Mouse (Mus musculus) hindbrain, embryonic 11.5 days (tissue): Measurements from ENCODE around the gene Rgl1. TPM values are rescaled to one million over a fixed set of nuclear protein-coding genes. Genes with fewer than 3 reads are reported as not detected.
"Not testable (repeated sequence)": the region's sequence is repeated elsewhere in the genome, so short reads cannot be mapped to it uniquely, and the experiment has no call there.

Experiments
- ATAC-seq: fragments of 200-750 bp; cut with Nextera tagmentation; 2 replicates; pipeline ENCODE4 v1.8.0; 2017; ENCODE audit warnings: mild to moderate bottlenecking, moderate TSS enrichment, moderate library complexity; ENCODE audit not compliant: low FRiP score
- DNase-seq: peaks from one replicate; pipeline ENCODE4 v3.0.0-alpha.2; 2015; ENCODE audit warnings: low spot score
- H3K27ac ChIP-seq: fragments of 300-500 bp; sonication (generic); 2 replicates; pipeline ENCODE4 v1.5.1; 2014; ENCODE audit warnings: mild to moderate bottlenecking, low read depth, low read length
- H3K27me3 ChIP-seq: fragments of 300-500 bp; sonication (generic); 2 replicates; pipeline ENCODE4 v1.6.1; 2014; ENCODE audit warnings: mild to moderate bottlenecking, low read length, moderate library complexity, mixed read lengths; ENCODE audit not compliant: control insufficient read depth, insufficient read depth
- H3K36me3 ChIP-seq: fragments of 300-500 bp; sonication (generic); 2 replicates; pipeline ENCODE4 v1.6.1; 2014; ENCODE audit warnings: mild to moderate bottlenecking, low read length, moderate library complexity, mixed read lengths; ENCODE audit not compliant: control insufficient read depth, insufficient read depth
- H3K4me1 ChIP-seq: fragments of 300-500 bp; sonication (generic); replicated peaks from 2 replicates; pipeline ENCODE4 v1.6.1; 2014; ENCODE audit warnings: low read length, mixed read lengths; ENCODE audit not compliant: control insufficient read depth, insufficient read depth
- H3K4me2 ChIP-seq: fragments of 300-500 bp; sonication (generic); replicated peaks from 2 replicates; pipeline ENCODE4 v1.6.1; 2014; ENCODE audit warnings: mild to moderate bottlenecking, low read depth, low read length
- H3K4me3 ChIP-seq: fragments of 300-500 bp; sonication (generic); 2 replicates; pipeline ENCODE4 v1.5.1; 2014; ENCODE audit warnings: low read depth, low read length
- H3K9ac ChIP-seq: fragments of 300-500 bp; sonication (generic); 2 replicates; pipeline ENCODE4 v1.6.1; 2014; ENCODE audit warnings: low read depth, low read length
- H3K9me3 ChIP-seq: fragments of 300-500 bp; sonication (generic); 2 replicates; pipeline ENCODE4 v1.6.1; 2016; ENCODE audit warnings: low read length; ENCODE audit not compliant: control insufficient read depth
- WGBS: fragments of 180-500 bp; shearing (Covaris S2); extraction: QIAGEN DNeasy Blood & Tissue Kit; methylation state at CpG from one replicate; pipeline ENCODE4 v1.1.7; 2014; 5-methylcytosine and 5-hydroxymethylcytosine counted together
- polyA plus RNA-seq: library from polyadenylated mRNA; unstranded; fragments of >200 nt; fragmentation: Nextera tagmentation; extraction: Ambion mirVana; gene quantifications from 2 replicates; pipeline ENCODE4 v1.2.1, GENCODE M21; 2014

Rgl1 gene
- polyA plus RNA-seq, 1 experiment from 2014 or later, result 26.6 TPM

DNA sequence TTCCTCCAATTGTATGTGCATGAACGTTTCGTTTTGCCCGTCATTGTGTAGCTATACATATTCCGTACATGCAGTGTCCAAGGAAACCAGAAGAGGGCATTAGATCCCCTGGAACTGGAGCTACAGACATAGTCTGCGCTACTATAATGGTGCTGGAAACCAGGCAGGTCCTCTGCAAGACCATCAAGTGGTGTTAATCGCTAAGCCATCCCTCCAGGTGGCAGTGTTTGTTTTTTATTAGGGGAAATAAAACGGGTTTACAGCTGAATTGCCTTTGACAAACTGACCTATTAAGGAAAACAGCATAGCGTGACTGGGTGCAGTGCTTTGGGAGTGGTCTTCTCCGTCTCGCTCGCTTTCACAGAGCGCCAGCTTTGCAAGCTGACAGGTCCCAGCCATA, 24.1 kb upstream of the Rgl1 start:
- peak; percentile 37; the same call in 1 of the 2 replicates for ATAC-seq
- H3K27ac ChIP-seq, result no peak overlapping the region

DNA sequence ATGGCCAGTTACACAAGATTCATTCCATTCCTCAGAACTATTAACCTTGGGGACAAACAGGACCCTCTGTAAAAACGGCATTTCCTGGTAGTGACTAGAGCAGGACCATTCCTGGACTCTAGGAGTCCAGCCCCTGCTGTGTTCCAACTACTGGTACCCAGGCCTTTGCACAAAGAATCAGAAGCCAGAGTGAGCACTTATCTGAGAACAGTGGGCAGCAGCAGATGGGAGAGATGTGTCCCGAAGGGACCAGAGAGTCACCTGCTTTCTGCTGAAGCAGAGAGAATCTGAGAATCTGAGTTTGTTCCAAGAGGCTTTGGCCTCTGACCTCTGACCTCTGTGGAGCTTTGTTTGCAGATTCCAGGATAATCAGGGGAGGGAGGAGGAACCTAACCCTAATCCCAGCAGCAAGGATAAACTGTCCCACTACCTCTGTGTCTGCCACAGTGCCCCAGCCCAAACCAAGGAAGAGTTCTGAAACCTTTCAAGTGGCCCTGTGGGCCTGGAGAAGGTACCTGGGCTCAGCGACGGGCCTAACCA, 22.0 kb upstream of the Rgl1 start:
- DNase-seq, result no peak
- whole genome bisulfite sequencing, result 43% methylated on average over 4 of the region's 4 CpGs

More for the DNA sequence above, 24.1 kb upstream of the Rgl1 start:
- H3K4me3 ChIP-seq, result no peak overlapping the region
- peaks cover 13% of the 10 kb centered on the region; the same call in 1 of the 2 replicates for H3K4me1 ChIP-seq
- H3K27me3 ChIP-seq, result no peaks in the 10 kb centered on the region
- no peak overlapping the region for H3K4me2 ChIP-seq
- WGBS, result 33% methylated on average over 12 of the region's 12 CpGs
- peak; percentile 72 for DNase-seq
- no peak overlapping the region for H3K9ac ChIP-seq
- H3K9me3 ChIP-seq, result no peaks in the 10 kb centered on the region
- H3K36me3 ChIP-seq, result no peaks in the 10 kb centered on the region

DNA sequence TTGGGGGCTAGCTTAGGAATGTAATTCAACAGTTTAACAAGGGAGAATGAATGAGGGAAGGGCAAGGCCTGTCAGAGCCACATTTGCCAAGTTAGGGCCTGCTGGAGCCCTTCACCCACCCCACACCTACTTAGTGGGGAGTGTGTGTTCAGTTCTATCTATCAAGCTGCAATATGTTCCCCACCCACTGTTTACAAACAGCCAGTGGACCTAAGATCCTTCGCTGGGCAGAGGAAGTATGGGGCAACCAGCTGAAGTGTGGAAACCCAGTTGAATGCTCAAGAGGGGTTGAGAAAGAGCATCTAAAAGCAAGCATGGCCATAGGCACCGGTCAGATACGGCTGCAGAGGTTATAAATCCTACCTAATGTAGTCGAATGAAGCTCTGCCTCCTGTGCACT, 20.8 kb upstream of the Rgl1 start:
- no peak overlapping the region for H3K4me2 ChIP-seq
- WGBS, result 88% methylated on average over 4 of the region's 4 CpGs
- no peaks in the 10 kb centered on the region for H3K36me3 ChIP-seq

More for the DNA sequence above, 22.0 kb upstream of the Rgl1 start:
- no peak overlapping the region for H3K9ac ChIP-seq
- no peak for ATAC-seq
- no peaks in the 10 kb centered on the region for H3K36me3 ChIP-seq
- H3K4me3 ChIP-seq, result no peak overlapping the region
- H3K27me3 ChIP-seq, result no peaks in the 10 kb centered on the region
- no peak overlapping the region for H3K4me2 ChIP-seq
- H3K4me1 ChIP-seq, result peaks cover 7% of the 10 kb centered on the region; the same call in 1 of the 2 replicates
- no peak overlapping the region for H3K27ac ChIP-seq
- H3K9me3 ChIP-seq, result no peaks in the 10 kb centered on the region

DNA sequence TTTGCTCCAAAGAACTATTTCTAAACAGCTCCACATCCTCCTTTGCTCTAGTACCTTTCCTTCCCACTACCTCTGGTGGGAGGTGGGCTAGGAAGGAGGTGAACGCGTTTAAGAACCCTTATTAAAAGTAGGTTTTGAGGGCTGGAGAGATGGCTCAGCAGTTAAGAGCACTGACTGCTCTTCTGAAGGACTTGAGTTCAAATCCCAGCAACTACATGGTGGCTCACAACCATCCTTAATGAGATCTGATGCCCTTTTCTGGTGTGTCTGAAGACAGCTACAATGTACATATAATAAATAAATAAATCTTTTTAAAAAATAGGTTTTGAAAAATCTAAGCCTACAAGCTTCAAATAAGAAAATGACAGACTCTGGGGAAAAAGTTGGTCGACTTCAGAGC, 19.3 kb upstream of the Rgl1 start:
- H3K9ac ChIP-seq, H3K4me1 ChIP-seq, H3K27ac ChIP-seq, H3K4me2 ChIP-seq, H3K9me3 ChIP-seq, H3K4me3 ChIP-seq, DNase-seq, H3K27me3 ChIP-seq, H3K36me3 ChIP-seq, ATAC-seq: not testable (repeated sequence)
- WGBS, result 92% methylated on average over 3 of the region's 3 CpGs

More for the DNA sequence above, 20.8 kb upstream of the Rgl1 start:
- no peak for DNase-seq
- Histone ChIP-seq H3K27me3 (no peaks in the 10 kb centered on the region), H3K27ac (no peak overlapping the region), H3K9ac (no peak overlapping the region), H3K4me1 (peaks cover 5% of the 10 kb centered on the region; the same call in 1 of the 2 replicates), H3K4me3 (no peak overlapping the region), H3K9me3 (no peaks in the 10 kb centered on the region)
- ATAC-seq, result no peak

DNA sequence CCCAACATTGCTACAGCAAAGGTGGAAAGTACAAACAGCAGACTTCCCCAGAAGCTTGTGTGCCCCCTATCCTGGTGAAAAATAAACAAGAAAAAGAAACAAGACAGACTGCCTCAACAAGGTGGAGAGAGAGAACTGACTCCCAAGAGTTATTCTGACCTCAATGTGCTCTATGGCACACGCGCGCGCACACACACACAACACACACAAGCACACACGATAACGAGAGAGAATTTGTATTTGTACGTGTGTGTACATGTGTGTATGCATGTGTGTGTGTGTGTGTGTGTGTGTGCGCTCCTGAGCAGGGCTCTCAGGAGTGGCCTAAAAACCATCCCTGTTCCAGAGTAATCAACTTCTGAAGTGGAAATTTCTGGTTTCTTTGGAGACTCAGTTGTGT, 18.5 kb upstream of the Rgl1 start:
- H3K27me3 ChIP-seq, result no peaks in the 10 kb centered on the region
- no peak overlapping the region for H3K4me2 ChIP-seq
- no peak overlapping the region for H3K9ac ChIP-seq
- H3K36me3 ChIP-seq, result no peaks in the 10 kb centered on the region
- no peak overlapping the region for H3K27ac ChIP-seq
- H3K4me3 ChIP-seq, result no peak overlapping the region
- DNase-seq (no peak), ATAC-seq (no peak)
- WGBS, result 94% methylated on average over 8 of the region's 8 CpGs
- H3K9me3 ChIP-seq, result no peaks in the 10 kb centered on the region
- no peaks in the 10 kb centered on the region for H3K4me1 ChIP-seq

DNA sequence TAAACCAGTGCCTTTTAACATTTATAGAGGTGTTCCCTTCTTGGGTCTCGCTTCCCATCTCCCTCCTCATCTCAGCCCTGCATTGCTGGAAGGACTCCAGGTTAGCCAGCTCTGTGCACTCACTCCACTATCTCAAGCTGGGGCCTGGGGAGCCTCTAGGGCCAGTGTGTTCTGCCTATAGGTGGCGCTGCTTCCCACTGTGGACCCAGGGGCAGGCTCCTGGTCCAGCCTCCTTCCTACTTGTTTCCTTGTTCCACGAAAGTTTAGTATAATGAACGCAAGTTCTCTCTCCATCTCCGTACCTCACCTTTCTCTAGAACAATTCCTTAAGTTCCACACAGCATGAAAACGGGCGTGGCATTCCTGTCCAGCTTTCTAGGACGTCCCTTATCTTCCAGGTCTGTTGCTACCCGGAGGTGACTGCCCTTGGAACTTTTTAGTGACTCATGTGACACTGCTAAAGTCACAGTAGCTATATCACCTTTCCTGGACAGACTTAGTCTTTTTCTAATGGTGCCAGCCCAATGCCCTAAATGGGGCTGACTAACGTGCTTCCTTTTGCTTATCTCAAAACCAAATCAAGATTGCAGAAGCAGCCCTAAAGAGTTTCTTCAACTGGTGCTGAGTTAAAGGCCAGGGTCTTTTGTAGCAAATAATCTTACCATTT, 13.1 kb upstream of the Rgl1 start:
- DNase-seq (peak; percentile 77), ATAC-seq (no peak)
- no peaks in the 10 kb centered on the region for H3K36me3 ChIP-seq
- H3K4me2 ChIP-seq, result no peak overlapping the region
- no peaks in the 10 kb centered on the region for H3K27me3 ChIP-seq
- no peaks in the 10 kb centered on the region for H3K9me3 ChIP-seq
- no peak overlapping the region for H3K9ac ChIP-seq
- no peak overlapping the region for H3K4me3 ChIP-seq
- H3K4me1 ChIP-seq, result no peaks in the 10 kb centered on the region
- WGBS, result 41% methylated on average over 10 of the region's 10 CpGs
- no peak overlapping the region for H3K27ac ChIP-seq

DNA sequence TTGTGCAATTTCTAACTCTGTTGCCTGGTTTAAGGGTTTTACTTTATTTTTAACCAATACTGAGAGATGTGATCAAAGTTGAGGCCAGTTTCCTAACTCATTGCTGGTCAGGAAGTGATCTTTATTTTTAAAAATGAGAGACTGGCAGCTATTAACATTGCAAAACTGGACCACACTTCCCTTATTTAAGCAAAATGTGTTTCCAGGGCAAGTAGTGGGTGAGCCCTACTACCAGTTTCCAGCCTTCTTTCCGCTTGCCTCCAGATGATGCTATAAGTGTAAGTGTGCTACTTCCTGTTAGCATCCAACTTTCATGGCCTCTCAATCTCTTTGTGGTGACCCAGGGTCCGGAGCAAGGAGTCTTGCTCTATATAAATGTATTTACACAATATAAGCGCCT, 8.4 kb upstream of the Rgl1 start:
- not testable (repeated sequence) for ATAC-seq, H3K36me3 ChIP-seq, H3K27ac ChIP-seq, H3K4me2 ChIP-seq, H3K4me3 ChIP-seq, H3K4me1 ChIP-seq, H3K9me3 ChIP-seq, DNase-seq, H3K9ac ChIP-seq, H3K27me3 ChIP-seq
- WGBS, result 94% methylated on average over 3 of the region's 3 CpGs

DNA sequence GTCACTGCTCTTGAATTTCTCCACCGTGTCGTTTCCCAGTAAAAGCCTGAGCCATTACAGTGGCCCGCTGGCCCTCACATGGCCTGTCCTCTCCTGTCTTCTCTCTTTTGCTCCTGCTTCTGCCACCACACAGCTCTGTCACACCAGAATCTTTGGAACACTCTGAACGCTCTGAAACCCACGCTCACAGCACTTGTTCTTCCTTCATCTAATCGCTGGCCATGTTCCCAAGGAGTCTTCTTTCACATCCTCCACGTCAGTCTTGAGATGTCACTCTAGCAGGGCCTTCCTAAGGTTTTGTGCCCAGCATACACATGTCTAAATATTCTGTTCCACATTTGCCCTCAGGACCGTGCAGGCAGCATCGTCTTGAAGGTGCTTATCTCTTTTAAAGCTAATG, 4.9 kb upstream of the Rgl1 start:
- WGBS, result 92% methylated on average over 9 of the region's 9 CpGs
- Histone ChIP-seq H3K27ac (no peak overlapping the region), H3K4me1 (no peaks in the 10 kb centered on the region), H3K9me3 (no peaks in the 10 kb centered on the region), H3K4me2 (no peak overlapping the region), H3K9ac (no peak overlapping the region), H3K36me3 (no peaks in the 10 kb centered on the region), H3K27me3 (no peaks in the 10 kb centered on the region; the same call in 1 of the 2 replicates), H3K4me3 (no peak overlapping the region)
- ATAC-seq, result no peak
- DNase-seq, result no peak
